Mouse (Mus musculus) small intestine, adult 10 weeks (tissue): ENCODE measurements around the gene Ginm1. TPM values are rescaled to one million over a fixed set of nuclear protein-coding genes. Genes with fewer than 3 reads are reported as not detected.

ENCODE experiments used
- polyA plus RNA-seq: library from polyadenylated mRNA; stranded (reverse); fragments of 350-450 nt; fragmentation: Illumina TruSeq; extraction: RNeasy Lipid Tissue Mini Kit (QIAGEN cat#74804); gene quantifications from one replicate; pipeline ENCODE4 v1.2.3, GENCODE M21; 2014; ENCODE audit warnings: low replicate concordance

Ginm1 gene
- polyA plus RNA-seq = 300 TPM

DNA sequence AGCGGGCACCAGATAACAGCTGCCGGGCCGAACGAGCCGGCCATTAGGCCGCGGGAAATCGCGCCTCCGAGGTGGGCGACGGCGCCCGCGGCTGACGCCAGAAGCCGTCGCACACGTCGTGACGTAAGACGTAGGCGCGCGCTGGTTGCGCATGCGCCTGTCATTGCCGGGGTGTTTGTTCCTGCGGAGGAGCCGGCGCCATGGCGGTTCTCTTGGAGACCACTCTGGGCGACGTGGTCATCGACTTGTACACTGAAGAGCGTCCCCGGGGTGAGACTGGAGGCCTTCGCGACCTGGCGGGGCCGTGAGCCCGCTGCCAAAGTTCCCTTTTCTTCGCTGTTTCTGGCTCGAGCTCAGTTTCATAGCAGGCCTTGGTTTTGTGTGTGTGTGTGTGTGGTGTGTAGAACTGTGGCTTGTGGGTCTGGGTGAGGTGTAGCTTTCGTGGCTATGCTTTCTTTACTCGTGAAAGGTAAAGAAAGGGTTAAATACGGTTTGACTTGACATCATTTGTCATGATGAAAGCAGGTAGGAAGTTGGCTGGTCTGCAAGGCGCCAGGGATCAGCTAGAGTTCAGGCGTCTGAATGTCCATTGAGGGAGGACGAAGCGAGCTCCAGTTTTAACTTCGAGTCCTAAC lies at the start of gene Ginm1, which contains the start of gene Ppil4:
TSS of gene Ginm1 (minus strand) at position 74 of the 635 bp plus-strand sequence.
TSS of gene Ppil4 (plus strand) at position 141 of the 635 bp plus-strand sequence.

DNA sequence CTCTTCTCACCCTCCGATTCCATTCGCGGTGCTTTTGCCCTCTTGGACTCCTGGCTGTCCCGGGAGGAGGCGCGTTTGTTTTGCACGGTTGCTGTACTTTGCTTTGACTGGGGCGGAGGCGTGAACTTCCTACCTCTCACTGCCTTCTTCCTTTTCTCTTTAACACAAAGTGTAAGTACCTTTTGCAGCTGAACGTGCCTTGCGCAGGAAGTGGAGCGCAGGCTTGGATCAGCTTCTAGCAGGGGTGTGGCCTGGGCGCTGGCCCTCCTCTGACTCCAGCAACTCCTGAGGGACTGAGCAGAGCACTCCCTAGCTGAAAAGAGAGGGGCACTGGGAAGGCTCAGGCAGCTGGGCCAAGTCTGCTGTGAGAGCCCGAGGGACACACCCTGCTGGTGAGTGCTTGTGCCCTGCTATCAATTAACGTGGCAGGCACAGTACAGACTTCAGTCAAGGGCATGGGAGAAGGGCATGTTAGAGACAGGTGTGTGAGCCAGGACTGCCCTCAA lies 39.6 kb upstream of the Ginm1 start, which contains the start of gene Zc3h12d:
TSS of gene Zc3h12d (plus strand) at position 300 of the 506 bp plus-strand sequence.

DNA sequence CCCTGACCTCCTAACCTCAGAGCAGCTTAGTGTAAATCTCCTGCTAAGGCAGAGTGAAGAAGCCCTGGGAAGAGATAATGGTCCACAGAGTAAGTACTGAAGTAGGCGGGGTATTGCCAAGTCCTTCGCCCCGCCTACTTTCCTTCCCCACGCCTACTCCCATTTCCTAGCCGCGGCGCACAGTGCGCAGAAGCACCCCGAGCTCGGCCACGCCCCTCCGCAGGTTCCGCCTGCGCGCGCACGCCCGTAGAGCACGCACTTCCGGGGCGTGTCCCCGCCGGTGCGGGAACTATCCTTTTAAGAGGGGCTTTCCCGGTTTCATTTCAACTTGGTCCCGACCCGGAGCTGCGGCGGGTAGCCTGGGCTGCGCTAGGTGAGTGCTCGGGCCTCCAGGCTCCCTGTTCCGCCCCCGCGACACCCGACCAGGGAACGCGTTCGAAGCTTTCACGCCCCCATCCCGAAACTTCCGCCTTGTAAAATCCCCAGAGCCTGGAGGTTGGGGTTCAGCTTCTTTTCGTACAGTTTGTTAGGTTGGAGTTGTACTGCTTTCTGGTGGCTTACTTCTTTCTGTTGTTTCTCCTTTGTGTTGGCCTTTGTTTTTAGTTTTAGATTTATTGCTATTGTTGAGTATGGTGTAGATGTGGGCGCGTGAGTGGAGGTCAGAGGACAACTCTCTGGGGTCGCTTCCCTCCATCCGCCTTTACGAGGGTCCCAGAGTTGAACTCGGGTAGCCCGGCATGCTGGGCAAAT lies 66.7 kb downstream of the Ginm1 start, which contains the start of gene Katna1:
TSS of gene Katna1 (plus strand) at position 250 of the 750 bp plus-strand sequence.

Other genes with a start within 250 kb of the Ginm1 start
- 2.8 TPM for gene Lrp11, start 203.0 kb downstream of the Ginm1 start, polyA plus RNA-seq
- 7.0 TPM for gene Nup43, start 125.3 kb downstream of the Ginm1 start, polyA plus RNA-seq
- gene Pcmt1, start 111.7 kb downstream of the Ginm1 start, polyA plus RNA-seq = 52.7 TPM
- 60.7 TPM for gene Lats1, start 111.6 kb downstream of the Ginm1 start, polyA plus RNA-seq
- 61.2 TPM for gene Katna1, start 66.8 kb downstream of the Ginm1 start, polyA plus RNA-seq
- gene Ppil4, start 67 bp upstream of the Ginm1 start, polyA plus RNA-seq = 72.1 TPM
- gene Zc3h12d, start 39.6 kb upstream of the Ginm1 start, polyA plus RNA-seq = 18.3 TPM
- 96.2 TPM for gene Tab2, start 163.4 kb upstream of the Ginm1 start, polyA plus RNA-seq